Mouse (Mus musculus) left cerebral cortex, postnatal 10 days (tissue): ENCODE data around the gene Apobec1. TPM values are rescaled to one million over a fixed set of nuclear protein-coding genes. Genes with fewer than 3 reads are reported as not detected.
"Not testable (repeated sequence)": the region's sequence is repeated elsewhere in the genome, so short reads cannot be mapped to it uniquely, and the experiment has no call there.

Experiments
- DNase-seq, 2 experiments: peaks; one replicate each; pipeline ENCODE4 v3.0.0; 2021 to 2022; ENCODE audit warnings: low spot score in 2 of 2, mixed read lengths in 1 of 2; ENCODE audit errors: extremely low spot score in 1 of 2
- intact Hi-C: fragments of 180-260 bp; cut with DNase I; formaldehyde crosslinking; loops from one replicate; pipeline ENCODE4 v1.15.1; 2025
- total RNA-seq, 2 experiments: library from RNA; stranded (reverse); gene quantifications; 2 replicates each; pipeline ENCODE4 v1.2.3; 2021

Apobec1 gene
- total RNA-seq, 2 experiments from 2014 or later: 1.4 to 1.7 TPM

DNA sequence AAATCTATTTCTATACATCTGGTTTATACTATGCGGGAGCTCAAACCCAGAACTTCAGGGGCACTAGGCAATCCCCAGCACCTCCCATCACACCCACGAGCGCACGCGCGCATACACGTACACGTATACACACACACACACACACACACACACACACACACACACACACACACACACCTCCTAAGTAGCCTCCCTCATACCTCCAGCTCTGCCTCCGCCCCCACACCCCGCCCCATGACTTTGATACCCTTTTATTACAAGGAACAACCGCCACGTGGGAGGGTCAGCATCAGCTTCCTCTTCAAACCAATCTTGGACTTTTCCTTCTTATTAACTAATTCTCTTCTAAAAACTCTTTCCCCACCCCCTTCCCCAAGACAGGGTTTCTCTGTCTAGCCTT is 5.5 kb upstream of the Apobec1 start:
- no peak for DNase-seq
- intact Hi-C loops: no loop called here

GRCm38 (mm10) chr6:122606661-122607060 is 4.4 kb upstream of the Apobec1 start:
- intact Hi-C loops: no loop called here
- DNase-seq: no peak

GRCm38 (mm10) chr6:122605483-122605882 is 3.2 kb upstream of the Apobec1 start:
- intact Hi-C loops: no loop called here
- DNase-seq: no peak

- DNase-seq: no peak
- intact Hi-C loops: no loop called here
Measured at GRCm38 (mm10) chr6:122604260-122604659, 2.0 kb upstream of the Apobec1 start.

DNA sequence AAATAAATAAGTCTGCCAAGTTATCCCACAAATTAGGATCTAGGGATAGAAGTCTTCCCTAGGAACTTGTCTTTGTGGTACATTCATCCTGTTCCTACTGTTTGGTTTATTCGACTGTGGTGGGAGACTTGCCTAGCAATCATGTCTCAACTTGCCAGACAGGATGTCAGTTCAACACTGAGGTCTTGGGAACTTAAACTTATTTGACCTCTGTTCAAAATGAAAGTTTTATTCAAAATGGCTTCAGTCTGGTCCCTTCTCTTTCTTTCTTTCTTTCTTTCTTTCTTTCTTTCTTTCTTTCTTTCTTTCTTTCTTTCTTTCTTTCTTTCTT is 713 bp upstream of the Apobec1 start:
- intact Hi-C loops: no loop called here
- no peak for DNase-seq

- no peak for DNase-seq
Measured at GRCm38 (mm10) chr6:122601615-122602014, 629 bp downstream of the Apobec1 start.

GRCm38 (mm10) chr6:122601031-122601430 is 1.2 kb downstream of the Apobec1 start:
- no peak for DNase-seq
- intact Hi-C loops: no loop called here

More at GRCm38 (mm10) chr6:122601615-122602014, 629 bp downstream of the Apobec1 start:
- intact Hi-C loops: no loop called here

GRCm38 (mm10) chr6:122600066-122600646 is 2.1 kb downstream of the Apobec1 start:
- no peak for DNase-seq
- intact Hi-C loops: no loop called here

DNA sequence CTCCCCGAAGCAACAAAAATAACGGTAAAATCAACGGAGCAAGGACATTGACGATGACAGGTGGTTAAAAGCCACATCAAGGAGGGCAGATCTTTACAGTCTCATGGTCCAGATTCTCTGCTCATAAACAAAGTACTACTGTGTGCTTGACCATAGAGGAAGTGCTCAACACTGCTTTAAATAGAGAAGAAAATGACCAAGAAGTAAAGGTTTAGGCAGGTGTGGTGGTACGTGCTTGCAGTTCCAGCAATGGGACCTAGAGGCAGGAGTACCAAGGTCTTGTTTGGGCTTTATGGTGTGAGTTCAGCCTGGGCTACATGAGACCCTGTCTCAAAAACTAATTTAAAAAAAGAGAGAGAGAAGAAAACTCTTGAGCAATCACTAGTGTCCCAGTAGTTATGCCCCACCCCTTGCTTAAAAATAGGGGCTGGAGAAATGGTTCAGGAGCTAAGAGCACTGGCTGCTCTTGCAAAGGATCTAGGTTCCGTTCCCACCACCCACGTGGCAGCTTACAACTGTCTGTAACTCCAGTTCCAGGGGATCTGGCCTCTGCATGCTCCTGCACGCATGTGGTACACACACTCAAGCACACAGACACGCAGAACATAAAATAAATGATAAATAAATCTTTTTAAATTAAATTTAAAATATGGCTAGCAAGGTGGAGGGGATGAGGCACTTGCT is 3.0 kb downstream of the Apobec1 start:
- intact Hi-C loops: no loop called here
- DNase-seq: no peak

DNA sequence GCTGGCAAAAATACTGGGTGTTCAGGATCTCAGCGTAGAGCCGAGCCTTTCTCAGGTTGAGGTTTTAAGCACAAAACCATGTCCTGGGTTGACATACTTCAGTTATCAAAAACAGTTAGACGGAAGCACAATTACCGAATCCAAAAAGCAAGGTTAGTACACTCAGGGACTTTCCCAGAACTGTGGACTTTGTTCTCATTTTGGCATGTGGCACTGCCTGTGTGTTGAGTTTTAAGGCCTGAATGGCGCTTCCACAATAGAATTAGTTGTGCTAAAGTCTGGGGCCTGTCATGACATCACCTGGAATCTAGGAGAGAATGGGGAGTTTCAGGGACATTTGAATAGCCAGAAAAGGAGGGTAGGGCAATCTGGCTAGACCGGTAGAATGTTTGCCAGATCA is 3.8 kb downstream of the Apobec1 start:
- intact Hi-C loops: no loop called here
- no peak for DNase-seq

DNA sequence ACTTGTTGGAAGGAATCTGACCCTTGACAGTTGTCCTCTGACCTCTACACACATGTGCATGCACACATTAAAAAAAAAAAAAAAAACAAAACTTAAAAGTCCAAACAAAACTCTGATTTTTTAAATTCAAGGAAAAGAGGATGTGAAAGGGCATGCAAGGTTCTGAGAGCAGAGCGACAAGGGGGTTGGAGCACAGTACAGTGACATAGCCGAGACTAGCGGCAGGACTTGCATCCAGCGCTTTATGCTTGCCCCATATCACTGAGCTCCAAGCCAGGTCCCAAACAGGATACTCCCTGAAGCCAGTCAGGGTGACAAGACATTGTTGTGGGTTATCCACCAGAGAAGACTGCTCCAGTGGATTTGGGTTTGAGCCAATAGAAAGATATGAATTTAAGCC is 4.2 kb downstream of the Apobec1 start:
- intact Hi-C loops: no loop called here
- DNase-seq: no peak

GRCm38 (mm10) chr6:122596608-122597007 is 5.6 kb downstream of the Apobec1 start:
- intact Hi-C loops: no loop called here
- DNase-seq: no peak

DNA sequence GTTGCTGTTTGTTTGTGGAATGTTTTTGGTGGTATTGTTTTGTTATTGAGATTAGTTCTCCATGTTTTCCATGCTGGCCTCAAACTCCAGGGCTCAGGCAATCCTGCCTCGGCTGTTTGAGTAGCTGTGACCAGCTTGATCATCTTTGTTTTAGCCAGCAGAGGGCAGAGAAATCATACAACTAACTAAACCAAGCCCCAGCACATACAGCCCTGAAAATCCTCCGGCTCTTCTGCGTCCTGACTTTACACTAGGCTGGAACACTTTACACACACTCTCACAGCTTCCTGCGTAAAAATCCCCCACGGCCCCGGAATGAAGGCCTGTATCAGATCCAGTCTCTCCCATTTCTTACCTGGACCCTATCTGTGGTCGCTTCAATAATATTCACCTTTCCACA is 6.6 kb downstream of the Apobec1 start:
- peak; percentile 30 to 42 for DNase-seq
- intact Hi-C loops: no loop called here

GRCm38 (mm10) chr6:122592905-122593304 is 9.3 kb downstream of the Apobec1 start:
- DNase-seq: no peak
- intact Hi-C loops: no loop called here

GRCm38 (mm10) chr6:122591027-122591758 is 11.1 kb downstream of the Apobec1 start:
- intact Hi-C loops: no loop called here
- DNase-seq: no peak

DNA sequence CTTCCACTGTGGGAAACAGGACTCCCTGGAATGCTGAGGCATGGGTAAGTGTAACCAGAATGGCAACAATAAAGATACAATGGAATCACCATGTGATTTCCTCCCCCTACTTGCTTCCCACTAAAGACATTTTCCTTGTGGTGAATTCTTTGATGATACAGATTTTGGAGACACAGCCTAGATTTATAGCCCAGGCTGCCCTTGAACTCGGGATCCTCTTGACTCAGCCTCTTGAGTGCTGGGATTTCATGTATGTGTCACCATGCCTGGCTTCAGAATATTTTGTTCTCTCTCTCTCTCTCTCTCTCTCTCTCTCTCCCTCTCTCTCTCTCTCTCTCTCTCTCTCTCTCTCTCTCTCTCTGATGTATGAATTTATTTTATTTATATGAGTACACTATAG is 23.2 kb downstream of the Apobec1 start:
- intact Hi-C loops: no loop called here
- no peak for DNase-seq

GRCm38 (mm10) chr6:122577030-122577429 is 25.2 kb downstream of the Apobec1 start:
- intact Hi-C loops: no loop called here
- no peak for DNase-seq

GRCm38 (mm10) chr6:122575037-122575436 is 27.2 kb downstream of the Apobec1 start:
- DNase-seq, intact Hi-C loops: not testable (repeated sequence)

DNA sequence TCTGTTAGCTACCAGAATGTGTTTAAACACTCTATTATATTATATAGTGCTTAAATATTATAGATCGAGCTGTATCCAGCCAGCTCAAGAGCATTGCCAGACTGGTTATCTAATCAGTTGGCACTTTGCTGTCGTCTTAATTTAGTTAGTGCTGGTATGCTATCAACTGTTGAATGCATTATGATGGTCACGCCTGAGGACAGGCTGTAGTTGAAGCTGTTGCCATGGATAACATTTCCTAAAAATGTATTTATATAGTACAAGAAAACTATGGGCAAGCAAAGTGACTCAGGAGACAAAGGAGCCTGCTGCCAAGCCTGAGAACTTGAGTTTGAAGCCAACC is 30.7 kb downstream of the Apobec1 start:
- DNase-seq: no peak
- intact Hi-C loops: no loop called here
